Mouse (Mus musculus): Measurements from ENCODE around the gene Hook2. TPM values are rescaled to one million over a fixed set of nuclear protein-coding genes. Genes with fewer than 3 reads are reported as not detected.

Gene Hook2
- polyA plus RNA-seq, 2 experiments: 17.7 to 18.1 TPM

GRCm38 (mm10) chr8:84968650-84969049, 21.8 kb upstream of the Hook2 start:
- DNase-seq (ENCODE audit: low spot score) (no peak), ATAC-seq (ENCODE audit: low FRiP score, low read depth) (no peak)
- H3K27me3 ChIP-seq (ENCODE audit: control insufficient read depth, insufficient read depth, low read length): no peaks in the 10 kb centered on the region
- TF ChIP-seq POLR2A (IDR thresholded peaks at IDR 0.05; ENCODE audit: borderline replicate concordance, extremely low read depth, insufficient read depth, insufficient read length): no peak
- peak overlapping the region; percentile 85 for H3K4me2 ChIP-seq (replicated peaks; ENCODE audit: low read depth, low read length, severe bottlenecking)
- no peaks in the 10 kb centered on the region for H3K9me3 ChIP-seq (ENCODE audit: control insufficient read depth, low read length)
- H3K4me1 ChIP-seq (ENCODE audit: control insufficient read depth, insufficient read depth, low read length): peaks cover 27% of the 10 kb centered on the region
- H3K27ac ChIP-seq (replicated peaks; ENCODE audit: low read depth, low read length): peak overlapping the region; percentile 80
- peaks cover 29% of the 10 kb centered on the region for H3K36me3 ChIP-seq (ENCODE audit: control insufficient read depth, insufficient read depth, low read length)
- H3K9ac ChIP-seq (ENCODE audit: low read depth, low read length, severe bottlenecking): peak overlapping the region; percentile 91
- 17% methylated on average over 2 of the region's 2 CpGs for WGBS
- peak overlapping the region; percentile 76 for H3K4me3 ChIP-seq (replicated peaks; ENCODE audit: low read length)

- H3K4me2 ChIP-seq (replicated peaks; ENCODE audit: low read depth, low read length, severe bottlenecking): peak within 1 kb of the TSS; percentile 85
- peaks cover 27% of the 10 kb centered on the region for H3K4me1 ChIP-seq (ENCODE audit: control insufficient read depth, insufficient read depth, low read length)
- no peaks in the 10 kb centered on the region for H3K9me3 ChIP-seq (ENCODE audit: control insufficient read depth, low read length)
- ATAC-seq (ENCODE audit: low FRiP score, low read depth) (peak; percentile 82), DNase-seq (ENCODE audit: low spot score) (peak; percentile 66)
- peak within 1 kb of the TSS; percentile 80 for H3K27ac ChIP-seq (replicated peaks; ENCODE audit: low read depth, low read length)
- no peaks in the 10 kb centered on the region for H3K27me3 ChIP-seq (ENCODE audit: control insufficient read depth, insufficient read depth, low read length)
- 1% methylated on average over 56 of the region's 56 CpGs for WGBS
- peak; percentile 40; the same call in 1 of the 2 replicates for TF ChIP-seq POLR2A (IDR thresholded peaks at IDR 0.05; ENCODE audit: borderline replicate concordance, extremely low read depth, insufficient read depth, insufficient read length)
- H3K4me3 ChIP-seq (replicated peaks; ENCODE audit: low read length): peak within 1 kb of the TSS; percentile 76
- peaks cover 36% of the 10 kb centered on the region for H3K36me3 ChIP-seq (ENCODE audit: control insufficient read depth, insufficient read depth, low read length)
- H3K9ac ChIP-seq (ENCODE audit: low read depth, low read length, severe bottlenecking): peak within 1 kb of the TSS; percentile 91
Observed at GRCm38 (mm10) chr8:84969241-84970134, 20.9 kb upstream of the Hook2 start, which contains the start of the genes Gm49661, Prdx2 and Rnaseh2a. Gene Gm49661 (minus strand): TSS chr8:84969433. Gene Prdx2 (plus strand): TSS chr8:84969587. Gene Rnaseh2a (minus strand): TSS chr8:84969767.

DNA sequence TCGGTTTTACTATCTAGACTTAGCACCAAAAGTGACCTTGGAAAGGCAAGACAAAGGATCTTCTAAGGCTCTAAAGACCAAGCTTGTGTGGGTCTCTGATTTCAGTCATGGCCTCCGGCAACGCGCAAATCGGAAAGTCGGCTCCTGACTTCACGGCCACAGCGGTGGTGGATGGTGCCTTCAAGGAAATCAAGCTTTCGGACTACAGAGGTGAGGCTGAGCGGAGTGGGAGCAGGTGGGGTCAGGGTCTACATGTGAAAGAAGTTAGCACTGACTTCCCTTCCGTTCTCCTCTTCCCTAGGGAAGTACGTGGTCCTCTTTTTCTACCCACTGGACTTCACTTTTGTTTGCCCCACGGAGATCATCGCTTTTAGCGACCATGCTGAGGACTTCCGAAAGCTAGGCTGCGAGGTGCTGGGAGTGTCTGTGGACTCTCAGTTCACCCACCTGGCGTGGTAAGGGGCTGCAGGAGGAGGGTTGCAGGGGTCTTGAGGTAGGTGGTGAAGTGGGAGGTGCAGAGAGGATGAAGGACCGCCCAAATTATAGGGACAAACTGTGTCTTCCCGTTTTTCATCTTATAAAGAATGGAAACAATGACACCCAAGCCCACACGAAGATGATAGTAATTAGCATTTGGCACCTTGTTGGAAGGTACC, 20.1 kb upstream of the Hook2 start:
- H3K4me1 ChIP-seq (ENCODE audit: control insufficient read depth, insufficient read depth, low read length): peaks cover 23% of the 10 kb centered on the region
- peak overlapping the region; percentile 85 for H3K4me2 ChIP-seq (replicated peaks; ENCODE audit: low read depth, low read length, severe bottlenecking)
- H3K27me3 ChIP-seq (ENCODE audit: control insufficient read depth, insufficient read depth, low read length): no peaks in the 10 kb centered on the region
- H3K4me3 ChIP-seq (replicated peaks; ENCODE audit: low read length): peak overlapping the region; percentile 76
- WGBS: 6% methylated on average over 21 of the region's 21 CpGs
- DNase-seq (ENCODE audit: low spot score) (no peak), ATAC-seq (ENCODE audit: low FRiP score, low read depth) (no peak)
- no peak for TF ChIP-seq POLR2A (IDR thresholded peaks at IDR 0.05; ENCODE audit: borderline replicate concordance, extremely low read depth, insufficient read depth, insufficient read length)
- peaks cover 37% of the 10 kb centered on the region for H3K36me3 ChIP-seq (ENCODE audit: control insufficient read depth, insufficient read depth, low read length)
- peak overlapping the region; percentile 80 for H3K27ac ChIP-seq (replicated peaks; ENCODE audit: low read depth, low read length)
- no peaks in the 10 kb centered on the region for H3K9me3 ChIP-seq (ENCODE audit: control insufficient read depth, low read length)
- peak overlapping the region; percentile 91 for H3K9ac ChIP-seq (ENCODE audit: low read depth, low read length, severe bottlenecking)

DNA sequence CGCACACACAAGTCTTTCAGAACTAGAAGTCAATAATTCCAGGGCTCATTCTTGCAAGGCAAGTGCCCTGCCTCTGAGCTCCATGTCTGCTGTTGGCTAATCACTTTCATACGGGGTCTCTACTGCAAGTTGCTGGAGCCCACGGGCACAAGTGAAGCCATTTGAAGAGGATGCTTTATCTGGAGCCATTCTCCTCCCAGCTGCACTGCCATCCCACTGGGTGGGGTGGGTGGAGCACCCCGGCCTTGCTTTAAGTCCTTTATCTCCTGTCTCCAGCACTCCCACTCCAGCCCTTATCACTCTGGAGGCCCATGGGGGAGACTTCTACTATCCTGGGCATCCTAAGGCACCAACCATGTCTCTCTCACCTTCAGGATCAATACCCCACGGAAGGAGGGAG, 19.5 kb upstream of the Hook2 start:
- 55% methylated on average over 5 of the region's 5 CpGs for WGBS
- Histone ChIP-seq H3K9ac (ENCODE audit: low read depth, low read length, severe bottlenecking) (peak overlapping the region; percentile 91), H3K4me3 (replicated peaks; ENCODE audit: low read length) (peak overlapping the region; percentile 76), H3K36me3 (ENCODE audit: control insufficient read depth, insufficient read depth, low read length) (peaks cover 37% of the 10 kb centered on the region), H3K4me2 (replicated peaks; ENCODE audit: low read depth, low read length, severe bottlenecking) (peak overlapping the region; percentile 85), H3K27ac (replicated peaks; ENCODE audit: low read depth, low read length) (no peak overlapping the region), H3K27me3 (ENCODE audit: control insufficient read depth, insufficient read depth, low read length) (no peaks in the 10 kb centered on the region), H3K9me3 (ENCODE audit: control insufficient read depth, low read length) (no peaks in the 10 kb centered on the region), H3K4me1 (ENCODE audit: control insufficient read depth, insufficient read depth, low read length) (peaks cover 25% of the 10 kb centered on the region)
- no peak for DNase-seq (ENCODE audit: low spot score)
- ATAC-seq (ENCODE audit: low FRiP score, low read depth): no peak
- TF ChIP-seq POLR2A (IDR thresholded peaks at IDR 0.05; ENCODE audit: borderline replicate concordance, extremely low read depth, insufficient read depth, insufficient read length): no peak

- 100% methylated on average over 1 of the region's 1 CpGs for WGBS
- H3K4me3 ChIP-seq (replicated peaks; ENCODE audit: low read length): no peak overlapping the region
- no peak overlapping the region for H3K27ac ChIP-seq (replicated peaks; ENCODE audit: low read depth, low read length)
- DNase-seq (ENCODE audit: low spot score): no peak
- H3K9ac ChIP-seq (ENCODE audit: low read depth, low read length, severe bottlenecking): no peak overlapping the region
- no peaks in the 10 kb centered on the region for H3K9me3 ChIP-seq (ENCODE audit: control insufficient read depth, low read length)
- H3K27me3 ChIP-seq (ENCODE audit: control insufficient read depth, insufficient read depth, low read length): peaks cover 15% of the 10 kb centered on the region
- ATAC-seq (ENCODE audit: low FRiP score, low read depth): no peak
- TF ChIP-seq POLR2A (IDR thresholded peaks at IDR 0.05; ENCODE audit: borderline replicate concordance, extremely low read depth, insufficient read depth, insufficient read length): no peak
- H3K4me2 ChIP-seq (replicated peaks; ENCODE audit: low read depth, low read length, severe bottlenecking): no peak overlapping the region
- H3K4me1 ChIP-seq (ENCODE audit: control insufficient read depth, insufficient read depth, low read length): peaks cover 35% of the 10 kb centered on the region
- peaks cover 37% of the 10 kb centered on the region for H3K36me3 ChIP-seq (ENCODE audit: control insufficient read depth, insufficient read depth, low read length)
Observed at GRCm38 (mm10) chr8:84973079-84973478, 17.3 kb upstream of the Hook2 start.
